Mouse (Mus musculus): ENCODE data around the gene Aagab. TPM values are rescaled to one million over a fixed set of nuclear protein-coding genes. Genes with fewer than 3 reads are reported as not detected.
A peak's percentile ranks its signal among the peaks of the same experiment; 100 is the strongest.

Aagab gene
- polyA plus RNA-seq, 1 experiment from 2014 or later: 17.2 TPM

GRCm38 (mm10) chr9:63623895-63624569 lies 21.6 kb downstream of the Aagab start:
- Histone ChIP-seq H3K27ac (no peak overlapping the region), H3K36me3 (peaks cover 76% of the 10 kb centered on the region), H3K4me3 (replicated peaks) (no peak overlapping the region), H3K27me3 (no peaks in the 10 kb centered on the region), H3K4me2 (no peak overlapping the region), H3K4me1 (replicated peaks) (no peaks in the 10 kb centered on the region), H3K9me3 (replicated peaks) (no peaks in the 10 kb centered on the region), H3K9ac (no peak overlapping the region)
- WGBS (ENCODE audit: insufficient replicate concordance): 83% methylated on average over 15 of the region's 15 CpGs
- ATAC-seq (ENCODE audit: low read depth): no peak
- no peak for DNase-seq

GRCm38 (mm10) chr9:63625090-63625756 lies 22.8 kb downstream of the Aagab start:
- H3K4me2 ChIP-seq: no peak overlapping the region
- no peaks in the 10 kb centered on the region for H3K9me3 ChIP-seq (replicated peaks)
- H3K9ac ChIP-seq: no peak overlapping the region
- DNase-seq: no peak
- peaks cover 74% of the 10 kb centered on the region for H3K36me3 ChIP-seq
- WGBS (ENCODE audit: insufficient replicate concordance): 84% methylated on average over 9 of the region's 9 CpGs
- H3K27me3 ChIP-seq: no peaks in the 10 kb centered on the region
- H3K4me3 ChIP-seq (replicated peaks): no peak overlapping the region
- no peak overlapping the region for H3K27ac ChIP-seq
- no peak for ATAC-seq (ENCODE audit: low read depth)
- H3K4me1 ChIP-seq (replicated peaks): no peaks in the 10 kb centered on the region

GRCm38 (mm10) chr9:63632045-63632444 lies 29.6 kb downstream of the Aagab start:
- Histone ChIP-seq H3K9me3 (replicated peaks) (no peaks in the 10 kb centered on the region), H3K4me1 (replicated peaks) (no peaks in the 10 kb centered on the region), H3K4me2 (no peak overlapping the region), H3K9ac (no peak overlapping the region), H3K4me3 (replicated peaks) (no peak overlapping the region), H3K36me3 (peaks cover 82% of the 10 kb centered on the region), H3K27ac (no peak overlapping the region), H3K27me3 (no peaks in the 10 kb centered on the region)
- WGBS (ENCODE audit: insufficient replicate concordance): 80% methylated on average over 4 of the region's 4 CpGs
- ATAC-seq (ENCODE audit: low read depth) (no peak), DNase-seq (no peak)

- ATAC-seq (ENCODE audit: low read depth): no peak
- Histone ChIP-seq H3K27ac (no peak overlapping the region), H3K4me3 (replicated peaks) (no peak overlapping the region), H3K4me1 (replicated peaks) (no peaks in the 10 kb centered on the region), H3K4me2 (no peak overlapping the region), H3K9me3 (replicated peaks) (no peaks in the 10 kb centered on the region), H3K36me3 (peaks cover 86% of the 10 kb centered on the region), H3K27me3 (no peaks in the 10 kb centered on the region), H3K9ac (no peak overlapping the region)
- no peak for DNase-seq
- WGBS (ENCODE audit: insufficient replicate concordance): 81% methylated on average over 11 of the region's 11 CpGs
These were observed 30.5 kb downstream of the Aagab start for GRCm38 (mm10) chr9:63632924-63633323.

GRCm38 (mm10) chr9:63633334-63633733 lies 30.9 kb downstream of the Aagab start:
- ATAC-seq (ENCODE audit: low read depth) (no peak), DNase-seq (no peak)
- H3K4me3 ChIP-seq (replicated peaks): no peak overlapping the region
- no peak overlapping the region for H3K4me2 ChIP-seq
- no peak overlapping the region for H3K9ac ChIP-seq
- no peaks in the 10 kb centered on the region for H3K9me3 ChIP-seq (replicated peaks)
- H3K27me3 ChIP-seq: no peaks in the 10 kb centered on the region
- 79% methylated on average over 7 of the region's 7 CpGs for WGBS (ENCODE audit: insufficient replicate concordance)
- peaks cover 85% of the 10 kb centered on the region for H3K36me3 ChIP-seq
- H3K4me1 ChIP-seq (replicated peaks): no peaks in the 10 kb centered on the region
- H3K27ac ChIP-seq: no peak overlapping the region

GRCm38 (mm10) chr9:63636113-63636512 lies 33.7 kb downstream of the Aagab start:
- DNase-seq (no peak), ATAC-seq (ENCODE audit: low read depth) (no peak)
- Histone ChIP-seq H3K27me3 (no peaks in the 10 kb centered on the region), H3K27ac (no peak overlapping the region), H3K9ac (no peak overlapping the region), H3K4me1 (replicated peaks) (no peaks in the 10 kb centered on the region), H3K4me2 (no peak overlapping the region), H3K9me3 (replicated peaks) (no peaks in the 10 kb centered on the region), H3K36me3 (peaks cover 86% of the 10 kb centered on the region), H3K4me3 (replicated peaks) (no peak overlapping the region)
- 80% methylated on average over 7 of the region's 7 CpGs for WGBS (ENCODE audit: insufficient replicate concordance)

GRCm38 (mm10) chr9:63641983-63642646 lies 39.7 kb downstream of the Aagab start:
- Histone ChIP-seq H3K27me3 (no peaks in the 10 kb centered on the region), H3K9ac (no peak overlapping the region), H3K27ac (no peak overlapping the region), H3K36me3 (peaks cover 63% of the 10 kb centered on the region), H3K4me1 (replicated peaks) (0 out of 2 replicates have a peak, but pooled peaks cover 7% of the 10 kb centered on the region), H3K9me3 (replicated peaks) (no peaks in the 10 kb centered on the region), H3K4me3 (replicated peaks) (no peak overlapping the region), H3K4me2 (no peak overlapping the region)
- WGBS (ENCODE audit: insufficient replicate concordance): 87% methylated on average over 4 of the region's 4 CpGs
- no peak for DNase-seq
- no peak for ATAC-seq (ENCODE audit: low read depth)

- Histone ChIP-seq H3K9me3 (replicated peaks) (no peaks in the 10 kb centered on the region), H3K27me3 (no peaks in the 10 kb centered on the region), H3K36me3 (peaks cover 56% of the 10 kb centered on the region), H3K27ac (no peak overlapping the region), H3K4me2 (no peak overlapping the region), H3K4me3 (replicated peaks) (no peak overlapping the region), H3K4me1 (replicated peaks) (0 out of 2 replicates have a peak, but pooled peaks cover 7% of the 10 kb centered on the region), H3K9ac (no peak overlapping the region)
- 86% methylated on average over 6 of the region's 6 CpGs for WGBS (ENCODE audit: insufficient replicate concordance)
- no peak for ATAC-seq (ENCODE audit: low read depth)
- no peak for DNase-seq
These were observed 41.6 kb downstream of the Aagab start for GRCm38 (mm10) chr9:63644011-63644410.

- DNase-seq: no peak
- no peak overlapping the region for H3K4me2 ChIP-seq
- no peak overlapping the region for H3K27ac ChIP-seq
- 0 out of 2 replicates have a peak, but pooled peaks cover 7% of the 10 kb centered on the region for H3K4me1 ChIP-seq (replicated peaks)
- no peak overlapping the region for H3K9ac ChIP-seq
- no peak overlapping the region for H3K4me3 ChIP-seq (replicated peaks)
- ATAC-seq (ENCODE audit: low read depth): 0 out of 2 replicates have a peak, but pooled peaks have one; percentile 26
- WGBS (ENCODE audit: insufficient replicate concordance): 65% methylated on average over 8 of the region's 8 CpGs
- no peaks in the 10 kb centered on the region for H3K9me3 ChIP-seq (replicated peaks)
- H3K36me3 ChIP-seq: peaks cover 55% of the 10 kb centered on the region
- H3K27me3 ChIP-seq: no peaks in the 10 kb centered on the region
These were observed 42.6 kb downstream of the Aagab start for GRCm38 (mm10) chr9:63645084-63645483.

- H3K9me3 ChIP-seq (replicated peaks): no peaks in the 10 kb centered on the region
- no peak overlapping the region for H3K4me2 ChIP-seq
- no peak overlapping the region for H3K4me3 ChIP-seq (replicated peaks)
- peaks cover 52% of the 10 kb centered on the region for H3K36me3 ChIP-seq
- 0 out of 2 replicates have a peak, but pooled peaks cover 7% of the 10 kb centered on the region for H3K4me1 ChIP-seq (replicated peaks)
- 64% methylated on average over 9 of the region's 9 CpGs for WGBS (ENCODE audit: insufficient replicate concordance)
- H3K27ac ChIP-seq: no peak overlapping the region
- no peaks in the 10 kb centered on the region for H3K27me3 ChIP-seq
- H3K9ac ChIP-seq: no peak overlapping the region
- ATAC-seq (ENCODE audit: low read depth) (no peak), DNase-seq (no peak)
These were observed 45.4 kb downstream of the Aagab start for GRCm38 (mm10) chr9:63647581-63648519.

GRCm38 (mm10) chr9:63648520-63648918 lies 46.1 kb downstream of the Aagab start:
- Histone ChIP-seq H3K4me3 (replicated peaks) (no peak overlapping the region), H3K4me1 (replicated peaks) (0 out of 2 replicates have a peak, but pooled peaks cover 7% of the 10 kb centered on the region), H3K4me2 (no peak overlapping the region), H3K9ac (no peak overlapping the region), H3K36me3 (peaks cover 55% of the 10 kb centered on the region), H3K27ac (no peak overlapping the region), H3K9me3 (replicated peaks) (no peaks in the 10 kb centered on the region), H3K27me3 (no peaks in the 10 kb centered on the region)
- ATAC-seq (ENCODE audit: low read depth): no peak
- WGBS (ENCODE audit: insufficient replicate concordance): 72% methylated on average over 9 of the region's 9 CpGs
- DNase-seq: no peak
